Mouse (Mus musculus) megakaryocyte, embryonic 14.5 days (primary cell): ENCODE results near the gene Ppp2ca.
"Not testable (repeated sequence)": the region's sequence is repeated elsewhere in the genome, so short reads cannot be mapped to it uniquely, and the experiment has no call there.

Source experiments
- FLI1 ChIP-seq: IDR thresholded peaks from 2 replicates; pipeline ENCODE4 v1.6.1; 2012; ENCODE audit warnings: low read length, inconsistent platforms, mixed read lengths
- GATA1 ChIP-seq: IDR thresholded peaks from 3 replicates; pipeline ENCODE4 v1.6.1; 2012; ENCODE audit warnings: mixed read lengths, low read length, inconsistent platforms, borderline replicate concordance

- not testable (repeated sequence) for TF ChIP-seq GATA1, FLI1
Measured at GRCm38 (mm10) chr11:52143675-52144074, 45.2 kb downstream of the Ppp2ca start.
